Mouse (Mus musculus): ENCODE results near the gene Haus2. TPM values are rescaled to one million over a fixed set of nuclear protein-coding genes. Genes with fewer than 3 reads are reported as not detected.

Haus2 gene
- polyA plus RNA-seq, 1 experiment from 2014 or later, result 27.4 TPM

DNA sequence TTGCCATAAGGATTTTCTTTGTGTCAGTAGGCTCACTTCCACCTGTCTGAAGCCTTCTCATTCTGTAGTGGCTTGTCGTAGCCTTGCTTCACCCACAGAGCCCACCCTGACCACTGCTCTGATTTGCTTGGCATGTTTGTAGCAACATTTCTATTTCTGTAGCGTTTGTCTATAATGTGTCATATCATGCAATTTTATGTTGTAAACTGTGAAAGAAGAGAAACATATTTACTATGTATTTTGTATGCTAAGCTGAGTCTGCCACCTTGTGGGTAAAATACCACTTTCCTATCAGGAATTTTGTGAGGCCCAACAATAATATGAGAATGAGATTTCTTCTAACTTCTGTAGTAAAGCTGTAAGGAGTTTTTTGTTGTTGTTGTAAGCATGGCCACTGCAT, 61.1 kb downstream of the Haus2 start:
- no peak overlapping the region for H3K9ac ChIP-seq (ENCODE audit: low read depth, low read length)
- H3K4me1 ChIP-seq (ENCODE audit: control insufficient read depth, insufficient read depth, low read length), result no peaks in the 10 kb centered on the region
- no peak overlapping the region for H3K4me3 ChIP-seq (ENCODE audit: low read length)
- ATAC-seq (ENCODE audit: low FRiP score, low TSS enrichment), result no peak
- no peak overlapping the region for H3K27ac ChIP-seq (ENCODE audit: low read depth, low read length)
- H3K36me3 ChIP-seq (ENCODE audit: control insufficient read depth, insufficient read depth, low read length), result peaks cover 4% of the 10 kb centered on the region; the same call in 1 of the 2 replicates
- H3K4me2 ChIP-seq (replicated peaks; ENCODE audit: low read depth, low read length), result no peak overlapping the region
- no peaks in the 10 kb centered on the region for H3K27me3 ChIP-seq (ENCODE audit: control insufficient read depth, insufficient read depth, low read length)
- 88% methylated on average over 2 of the region's 2 CpGs for WGBS
- no peaks in the 10 kb centered on the region for H3K9me3 ChIP-seq (ENCODE audit: control insufficient read depth, low read length)

Other genes with a start within 250 kb of the Haus2 start
- gene Ganc, start 205.5 kb upstream of the Haus2 start, polyA plus RNA-seq (2014; fragmentation: Nextera tagmentation; extraction: Ambion mirVana), result 8.2 and 10.8 TPM in 2 replicates
- gene Tmem87a, start 205.3 kb upstream of the Haus2 start, polyA plus RNA-seq (2014; fragmentation: Nextera tagmentation; extraction: Ambion mirVana), result 17.4 and 20.2 TPM in 2 replicates
- gene Capn3, start 153.4 kb upstream of the Haus2 start, polyA plus RNA-seq (2014; fragmentation: Nextera tagmentation; extraction: Ambion mirVana), result 1.2 and 1.3 TPM in 2 replicates
- 52.9 and 69.6 TPM in 2 replicates for gene Zfp106, start 45.5 kb upstream of the Haus2 start, polyA plus RNA-seq (2014; fragmentation: Nextera tagmentation; extraction: Ambion mirVana)
- gene Snap23, start 41.7 kb upstream of the Haus2 start, polyA plus RNA-seq (2014; fragmentation: Nextera tagmentation; extraction: Ambion mirVana), result 46.0 and 61.0 TPM in 2 replicates
- 19.0 and 19.9 TPM in 2 replicates for gene Lrrc57, start 137 bp downstream of the Haus2 start, polyA plus RNA-seq (2014; fragmentation: Nextera tagmentation; extraction: Ambion mirVana)
- 5.3 and 8.0 TPM in 2 replicates for gene Stard9, start 19.7 kb downstream of the Haus2 start, polyA plus RNA-seq (2014; fragmentation: Nextera tagmentation; extraction: Ambion mirVana)
- 7.0 and 8.9 TPM in 2 replicates for gene Cdan1, start 240.7 kb downstream of the Haus2 start, polyA plus RNA-seq (2014; fragmentation: Nextera tagmentation; extraction: Ambion mirVana)
- 4.2 and 5.3 TPM in 2 replicates for gene Ttbk2, start 241.2 kb downstream of the Haus2 start, polyA plus RNA-seq (2014; fragmentation: Nextera tagmentation; extraction: Ambion mirVana)

All from kidney, embryonic 14.5 days (tissue).